Mouse (Mus musculus): Measurements from ENCODE around the gene Hivep1.

DNA sequence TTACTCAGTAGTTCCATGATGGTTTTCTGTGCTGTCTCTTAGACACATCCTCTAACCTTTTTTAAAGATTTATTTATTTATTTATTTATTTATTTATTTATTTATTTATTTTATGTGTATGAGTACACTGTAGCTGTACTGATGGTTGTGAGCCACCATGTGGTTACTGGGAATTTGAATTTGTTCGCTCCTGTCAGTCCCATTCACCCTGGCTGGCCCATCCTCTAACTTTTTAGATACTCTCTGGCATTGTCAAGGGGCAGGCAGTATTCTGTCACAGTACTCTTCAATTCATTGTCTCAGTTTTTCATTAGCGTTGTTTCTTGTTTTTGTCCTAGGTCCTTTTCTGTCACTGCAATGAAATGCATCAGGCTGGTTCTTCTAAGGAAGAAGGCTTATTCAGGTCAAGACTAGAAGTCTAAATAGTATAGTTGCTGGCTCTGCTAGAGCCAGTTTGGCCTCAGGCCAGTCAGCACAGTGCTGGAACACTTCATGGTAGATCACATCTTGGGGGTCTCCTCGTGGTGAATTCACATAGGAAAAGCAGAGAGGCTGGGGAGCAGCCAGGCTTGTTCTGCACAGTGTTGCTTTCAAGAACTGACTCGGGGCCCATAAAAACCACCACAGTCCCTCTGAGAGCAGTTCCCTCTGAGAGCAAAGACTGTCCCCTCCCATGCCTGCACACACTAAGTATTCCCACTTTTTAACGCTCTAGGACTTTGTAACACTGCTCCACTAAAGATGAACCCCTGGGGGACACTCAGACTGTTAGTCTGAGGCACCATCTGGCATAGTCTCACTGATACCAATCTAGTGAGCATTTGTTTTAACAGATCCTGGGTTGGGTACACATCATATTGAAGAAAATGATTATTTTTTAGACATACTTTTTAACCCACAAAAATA lies 70.2 kb downstream of the Hivep1 start:
- TF ChIP-seq POLR2A (IDR thresholded peaks at IDR 0.05; ENCODE audit: low read depth, low read length) = no peak
- no peak for TF ChIP-seq CTCF (conservative IDR thresholded peaks at IDR 0.05; ENCODE audit: insufficient read depth, insufficient read length, low read depth, low read length)

Data from kidney, adult 2 months (tissue).